Mouse (Mus musculus) cerebellum, adult 2 months (tissue): ENCODE measurements around the gene Mllt3. TPM values are rescaled to one million over a fixed set of nuclear protein-coding genes. Genes with fewer than 3 reads are reported as not detected.

Experiments used
- DNase-seq, 2 experiments: peaks; one replicate each; pipeline ENCODE4 v3.0.0; 2021
- H3K27ac ChIP-seq: fragments of 200-500 bp; 2 replicates; pipeline ENCODE4 v1.5.1; 2012; ENCODE audit warnings: low read length, control low read depth, inconsistent platforms; ENCODE audit not compliant: insufficient read depth
- H3K27me3 ChIP-seq: fragments of 200-500 bp; 2 replicates; pipeline ENCODE4 v1.6.1; 2012; ENCODE audit warnings: inconsistent platforms, mild to moderate bottlenecking, low read length, moderate library complexity; ENCODE audit not compliant: control insufficient read depth, insufficient read depth
- H3K4me1 ChIP-seq: fragments of 200-500 bp; 2 replicates; pipeline ENCODE4 v1.6.1; 2011; ENCODE audit warnings: low read length; ENCODE audit not compliant: control insufficient read depth, insufficient read depth
- H3K4me3 ChIP-seq: fragments of 200-500 bp; replicated peaks from 2 replicates; pipeline ENCODE3; 2011; ENCODE audit warnings: mild to moderate bottlenecking, low read depth, low read length, control low read depth; ENCODE audit not compliant: insufficient read depth
- CTCF ChIP-seq: fragments of 200-500 bp; IDR thresholded peaks from 2 replicates; pipeline ENCODE4 v1.5.1; 2011; ENCODE audit warnings: low read depth, mild to moderate bottlenecking, control low read depth, low read length, moderate library complexity, borderline replicate concordance; ENCODE audit not compliant: insufficient read depth
- POLR2A ChIP-seq: fragments of 200-500 bp; IDR thresholded peaks from 2 replicates; pipeline ENCODE4 v1.6.1; 2011; ENCODE audit warnings: low read length, control low read depth, borderline replicate concordance; ENCODE audit not compliant: insufficient read depth
- WGBS: fragments of 180-500 bp; shearing (Covaris S2); methylation state at CpG from one replicate; pipeline ENCODE4 v1.1.7; 2018; 5-methylcytosine and 5-hydroxymethylcytosine counted together
- polyA plus RNA-seq: library from polyadenylated mRNA; depleted of rRNA; stranded (reverse); fragments of >200 nt; gene quantifications from 2 replicates; pipeline ENCODE4 v1.2.3, GENCODE M21; 2012

Gene Mllt3
- polyA plus RNA-seq, 1 experiment, result 25.8 TPM

- DNase-seq, result no peak
- WGBS, result 90% methylated on average over 1 of the region's 1 CpGs
- TF ChIP-seq CTCF, result no peak
- no peak for TF ChIP-seq POLR2A
Observed at GRCm38 (mm10) chr4:87838716-87839115, 194.4 kb downstream of the Mllt3 start.

GRCm38 (mm10) chr4:87837471-87838361 is 195.4 kb downstream of the Mllt3 start:
- Histone ChIP-seq H3K27ac (no peak overlapping the region), H3K4me3 (no peak overlapping the region), H3K27me3 (no peaks in the 10 kb centered on the region), H3K4me1 (peaks cover 11% of the 10 kb centered on the region)
- 93% methylated on average over 2 of the region's 2 CpGs for WGBS
- TF ChIP-seq POLR2A (no peak), CTCF (no peak)
- DNase-seq, result no peak

More at GRCm38 (mm10) chr4:87838716-87839115, 194.4 kb downstream of the Mllt3 start:
- H3K4me1 ChIP-seq, result peaks cover 11% of the 10 kb centered on the region
- no peak overlapping the region for H3K27ac ChIP-seq
- no peaks in the 10 kb centered on the region for H3K27me3 ChIP-seq
- H3K4me3 ChIP-seq, result no peak overlapping the region

DNA sequence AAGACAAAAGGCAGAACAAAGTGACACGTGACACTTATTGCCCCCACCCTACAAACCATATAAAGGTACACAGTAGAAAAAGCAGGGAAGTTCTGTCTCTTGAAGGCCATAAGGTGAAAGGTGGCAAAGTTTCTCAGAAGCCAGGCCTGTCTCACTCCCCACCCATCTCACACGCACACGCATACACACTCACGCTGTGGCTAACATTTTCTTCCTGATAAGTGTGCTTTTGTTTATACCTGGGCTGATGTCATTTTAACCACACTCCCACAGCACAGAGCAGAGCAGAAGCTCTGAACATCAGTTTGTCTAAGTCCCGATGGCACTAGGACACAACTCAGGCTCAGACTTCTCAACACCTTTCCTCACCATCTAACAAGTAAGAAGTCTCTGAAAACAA is 196.9 kb downstream of the Mllt3 start:
- 85% methylated on average over 5 of the region's 5 CpGs for WGBS

GRCm38 (mm10) chr4:87835191-87835590 is 198.0 kb downstream of the Mllt3 start:
- no peak overlapping the region for H3K4me3 ChIP-seq
- H3K27ac ChIP-seq, result no peak overlapping the region
- H3K4me1 ChIP-seq, result peaks cover 12% of the 10 kb centered on the region
- DNase-seq, result no peak
- H3K27me3 ChIP-seq, result no peaks in the 10 kb centered on the region
- 87% methylated on average over 6 of the region's 6 CpGs for WGBS
- TF ChIP-seq POLR2A (no peak), CTCF (no peak)

More for the DNA sequence above, 196.9 kb downstream of the Mllt3 start:
- no peak overlapping the region for H3K4me3 ChIP-seq
- no peaks in the 10 kb centered on the region for H3K27me3 ChIP-seq
- no peak overlapping the region for H3K27ac ChIP-seq
- no peak for DNase-seq
- TF ChIP-seq CTCF (no peak), POLR2A (no peak)
- peaks cover 11% of the 10 kb centered on the region for H3K4me1 ChIP-seq

DNA sequence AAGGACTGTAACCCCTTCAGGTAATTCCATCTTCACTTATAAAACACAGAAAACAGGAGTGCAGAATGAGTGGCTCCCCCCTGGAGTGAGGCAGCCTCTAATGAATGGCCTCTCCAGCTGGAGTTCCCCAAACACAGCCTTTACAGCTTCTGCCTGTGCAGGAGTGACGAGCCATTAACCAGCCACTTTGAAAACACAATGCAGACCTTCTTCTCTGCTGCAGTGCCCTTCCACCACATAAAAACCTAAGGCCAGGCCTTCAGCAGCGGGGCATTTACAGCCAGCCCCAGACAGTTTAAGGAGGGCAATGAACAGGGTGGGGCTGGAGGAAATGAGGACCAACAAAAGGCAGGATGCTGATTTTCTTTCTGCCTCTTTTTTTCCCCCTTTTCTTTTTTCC is 198.9 kb downstream of the Mllt3 start:
- H3K4me3 ChIP-seq, result no peak overlapping the region
- no peak overlapping the region for H3K27ac ChIP-seq
- H3K27me3 ChIP-seq, result no peaks in the 10 kb centered on the region
- H3K4me1 ChIP-seq, result peaks cover 7% of the 10 kb centered on the region; the same call in 1 of the 2 replicates
- DNase-seq, result no peak
- WGBS, result 58% methylated on average over 2 of the region's 2 CpGs
- no peak for TF ChIP-seq POLR2A
- no peak for TF ChIP-seq CTCF

DNA sequence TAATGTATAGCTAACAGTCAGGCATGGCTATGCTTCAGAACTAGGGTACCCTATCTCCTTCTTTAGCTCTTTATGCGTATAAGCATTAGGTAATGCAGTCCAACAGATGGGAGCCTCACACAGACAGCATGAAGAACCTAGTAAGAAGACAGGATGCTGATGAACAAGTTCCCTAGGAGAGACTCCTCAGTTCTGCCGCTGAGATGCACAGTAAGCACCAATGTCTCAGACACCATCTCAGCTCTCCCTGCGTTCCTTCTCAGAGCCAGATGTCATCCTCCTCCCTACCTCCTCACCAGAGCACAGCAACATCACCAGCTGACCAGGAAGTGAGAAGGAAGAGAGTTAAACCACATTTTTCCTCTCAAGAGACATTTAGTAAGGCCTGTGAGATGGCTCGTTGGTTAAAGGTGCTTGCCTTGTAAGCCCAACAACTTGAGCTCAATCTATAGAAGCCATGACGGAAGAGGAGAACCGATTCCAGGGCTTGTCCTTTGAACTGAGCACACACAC is 202.3 kb downstream of the Mllt3 start:
- Histone ChIP-seq H3K4me1 (peaks cover 12% of the 10 kb centered on the region), H3K27me3 (no peaks in the 10 kb centered on the region), H3K27ac (no peak overlapping the region), H3K4me3 (no peak overlapping the region)
- TF ChIP-seq CTCF (no peak), POLR2A (no peak)
- no peak for DNase-seq
- 84% methylated on average over 6 of the region's 6 CpGs for WGBS

GRCm38 (mm10) chr4:87829426-87830063 is 203.6 kb downstream of the Mllt3 start:
- Histone ChIP-seq H3K27me3 (no peaks in the 10 kb centered on the region), H3K4me3 (no peak overlapping the region), H3K4me1 (peaks cover 12% of the 10 kb centered on the region), H3K27ac (no peak overlapping the region)
- TF ChIP-seq CTCF (no peak), POLR2A (no peak)
- 88% methylated on average over 5 of the region's 5 CpGs for WGBS
- DNase-seq, result no peak
